Mouse (Mus musculus): ENCODE results near the gene Arhgap35. TPM values are rescaled to one million over a fixed set of nuclear protein-coding genes. Genes with fewer than 3 reads are reported as not detected.
A peak's percentile ranks its signal among the peaks of the same experiment; 100 is the strongest.

The Arhgap35 gene
- polyA plus RNA-seq, 1 experiment: 68.4 TPM

DNA sequence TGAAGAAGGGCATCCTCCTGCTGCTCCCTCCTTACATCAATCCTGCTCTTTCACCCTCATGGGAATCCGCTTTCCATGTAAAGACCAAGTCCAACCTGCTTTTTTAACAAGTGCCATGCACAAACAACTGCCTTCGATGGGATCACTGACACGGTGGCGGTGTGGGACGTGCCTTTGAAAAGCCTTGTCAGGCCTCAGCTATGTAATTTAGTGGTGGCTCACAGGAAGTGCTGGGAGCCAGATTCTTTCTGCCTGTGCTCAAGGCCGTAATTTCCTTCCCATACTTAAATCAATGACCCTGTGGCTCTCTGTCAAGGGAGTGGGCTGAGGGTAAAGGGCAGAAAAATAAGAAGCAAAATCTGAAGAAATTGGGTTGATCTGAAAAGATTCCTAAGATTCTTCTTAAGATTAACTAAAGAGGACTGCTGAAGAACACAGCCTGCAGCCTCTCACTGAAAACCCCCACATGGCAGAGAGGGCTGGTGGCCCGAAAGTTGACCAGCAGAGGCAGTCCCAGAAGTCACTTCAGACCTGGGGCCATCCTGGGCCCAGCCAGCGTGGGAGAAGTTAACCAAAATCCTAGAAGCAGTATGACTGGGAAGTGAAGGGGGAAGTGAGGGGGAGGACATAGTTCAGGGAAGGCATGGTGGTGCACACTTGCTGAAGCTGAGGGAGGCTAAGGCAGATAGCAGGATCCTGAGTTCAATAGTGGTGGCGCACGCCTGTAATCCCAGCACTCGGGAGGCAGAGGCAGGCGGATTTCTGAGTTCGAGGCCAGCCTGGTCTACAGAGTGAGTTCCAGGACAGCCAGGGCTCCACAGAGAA lies 33.3 kb downstream of the Arhgap35 start:
- TF ChIP-seq POLR2A (IDR thresholded peaks at IDR 0.05; ENCODE audit: low read depth, low read length) (no peak), CTCF (IDR thresholded peaks at IDR 0.05; ENCODE audit: borderline replicate concordance, insufficient read depth, low read length) (no peak)
- Histone ChIP-seq H3K4me1 (ENCODE audit: control insufficient read depth, insufficient read depth, low read length) (peaks cover 24% of the 10 kb centered on the region), H3K27ac (ENCODE audit: insufficient read depth, low read length) (peak overlapping the region; percentile 55), H3K4me3 (ENCODE audit: insufficient read depth, low read length) (no peak overlapping the region)

DNA sequence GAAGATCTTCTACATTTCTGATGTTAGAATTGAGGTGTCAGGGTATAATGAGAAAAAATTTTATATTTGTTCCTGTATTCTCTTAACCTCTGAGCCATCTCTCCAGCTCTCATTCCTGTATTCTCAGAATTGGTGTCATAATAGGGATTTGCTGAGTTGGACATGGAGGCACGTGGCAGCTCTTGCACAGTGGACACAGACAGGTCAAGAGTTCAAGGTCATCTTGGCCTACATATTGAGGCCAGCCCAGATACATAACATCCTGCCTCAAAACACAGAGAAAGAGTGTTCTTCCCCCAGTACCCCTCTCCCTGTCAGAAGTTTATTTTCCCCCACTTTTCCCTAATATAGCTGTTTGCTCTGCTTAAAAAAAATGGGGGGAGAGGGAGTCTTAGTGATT lies 38.1 kb downstream of the Arhgap35 start:
- Histone ChIP-seq H3K4me3 (ENCODE audit: insufficient read depth, low read length) (no peak overlapping the region), H3K4me1 (ENCODE audit: control insufficient read depth, insufficient read depth, low read length) (peaks cover 15% of the 10 kb centered on the region), H3K27ac (ENCODE audit: insufficient read depth, low read length) (no peak overlapping the region)
- no peak for TF ChIP-seq POLR2A (IDR thresholded peaks at IDR 0.05; ENCODE audit: low read depth, low read length)
- no peak for TF ChIP-seq CTCF (IDR thresholded peaks at IDR 0.05; ENCODE audit: borderline replicate concordance, insufficient read depth, low read length)

DNA sequence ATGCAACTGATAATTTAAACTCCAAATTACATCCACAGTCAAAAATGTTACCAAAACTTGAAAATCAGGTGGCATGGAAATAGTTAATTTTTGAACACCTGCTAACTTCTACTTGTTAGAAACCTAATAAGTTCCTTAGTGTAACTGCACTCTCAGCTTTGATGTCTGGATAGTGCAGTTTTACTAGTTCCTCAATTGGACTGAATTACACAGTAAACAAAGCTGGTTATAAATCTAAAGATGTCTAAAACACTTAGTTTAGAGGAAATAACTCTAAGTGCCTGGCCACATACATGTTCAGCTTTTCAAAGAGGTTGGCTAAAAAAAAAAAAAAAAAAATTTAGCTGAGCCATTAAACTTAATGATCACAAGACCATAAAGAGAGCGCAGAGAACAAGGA lies 43.6 kb downstream of the Arhgap35 start:
- TF ChIP-seq POLR2A (IDR thresholded peaks at IDR 0.05; ENCODE audit: low read depth, low read length): no peak
- no peak for TF ChIP-seq CTCF (IDR thresholded peaks at IDR 0.05; ENCODE audit: borderline replicate concordance, insufficient read depth, low read length)
- Histone ChIP-seq H3K4me1 (ENCODE audit: control insufficient read depth, insufficient read depth, low read length) (peaks cover 3% of the 10 kb centered on the region), H3K27ac (ENCODE audit: insufficient read depth, low read length) (no peak overlapping the region), H3K4me3 (ENCODE audit: insufficient read depth, low read length) (no peak overlapping the region)

GRCm38 (mm10) chr7:16570737-16571136 lies 44.1 kb downstream of the Arhgap35 start:
- no peak overlapping the region for H3K4me3 ChIP-seq (ENCODE audit: insufficient read depth, low read length)
- peaks cover 3% of the 10 kb centered on the region; the same call in 1 of the 2 replicates for H3K4me1 ChIP-seq (ENCODE audit: control insufficient read depth, insufficient read depth, low read length)
- H3K27ac ChIP-seq (ENCODE audit: insufficient read depth, low read length): no peak overlapping the region
- TF ChIP-seq CTCF (IDR thresholded peaks at IDR 0.05; ENCODE audit: borderline replicate concordance, insufficient read depth, low read length): no peak
- TF ChIP-seq POLR2A (IDR thresholded peaks at IDR 0.05; ENCODE audit: low read depth, low read length): no peak

- no peaks in the 10 kb centered on the region for H3K4me1 ChIP-seq (ENCODE audit: control insufficient read depth, insufficient read depth, low read length)
- no peak overlapping the region for H3K4me3 ChIP-seq (ENCODE audit: insufficient read depth, low read length)
- no peak overlapping the region for H3K27ac ChIP-seq (ENCODE audit: insufficient read depth, low read length)
- TF ChIP-seq CTCF (IDR thresholded peaks at IDR 0.05; ENCODE audit: borderline replicate concordance, insufficient read depth, low read length): no peak
- no peak for TF ChIP-seq POLR2A (IDR thresholded peaks at IDR 0.05; ENCODE audit: low read depth, low read length)
Observed at GRCm38 (mm10) chr7:16564491-16564890, 50.3 kb downstream of the Arhgap35 start.

DNA sequence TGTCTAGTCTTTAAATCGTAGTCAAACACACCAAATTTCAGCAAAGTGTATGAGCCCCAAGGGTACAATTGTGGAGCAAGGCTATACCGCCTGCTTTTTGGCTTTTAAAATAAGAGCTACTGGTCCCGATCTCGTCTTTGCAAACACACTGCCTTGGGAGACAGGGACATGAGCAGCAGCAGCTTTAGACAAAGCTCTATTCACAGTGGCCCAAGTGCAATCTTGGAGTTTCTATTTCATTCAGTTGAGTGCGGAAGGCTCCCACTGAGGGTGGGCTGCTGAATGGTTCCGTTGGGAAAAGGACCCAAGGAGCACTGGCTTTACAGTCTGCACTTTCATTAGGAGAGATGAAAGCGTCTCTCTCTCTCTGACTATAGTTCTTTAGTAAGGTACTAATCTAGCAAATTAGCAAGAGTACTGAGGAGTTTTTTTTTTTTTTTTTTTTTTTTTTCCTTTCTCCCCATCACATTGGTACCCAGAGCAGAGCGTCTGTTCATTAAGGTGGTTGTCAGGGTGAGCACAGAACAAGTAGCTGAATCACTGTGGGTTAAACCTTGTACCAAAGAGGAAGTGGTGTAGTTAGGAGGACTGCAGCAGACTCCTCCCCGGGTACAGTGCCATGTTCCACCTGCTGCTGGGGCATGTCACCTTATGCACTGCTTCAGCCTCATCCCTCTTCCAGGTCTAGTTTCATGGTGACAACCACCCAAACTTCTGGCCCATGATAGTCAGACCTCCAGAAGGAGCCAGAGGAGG lies 56.8 kb downstream of the Arhgap35 start:
- TF ChIP-seq CTCF (IDR thresholded peaks at IDR 0.05; ENCODE audit: borderline replicate concordance, insufficient read depth, low read length) (no peak), POLR2A (IDR thresholded peaks at IDR 0.05; ENCODE audit: low read depth, low read length) (no peak)
- peaks cover 6% of the 10 kb centered on the region for H3K4me1 ChIP-seq (ENCODE audit: control insufficient read depth, insufficient read depth, low read length)
- no peak overlapping the region for H3K4me3 ChIP-seq (ENCODE audit: insufficient read depth, low read length)
- no peak overlapping the region for H3K27ac ChIP-seq (ENCODE audit: insufficient read depth, low read length)

GRCm38 (mm10) chr7:16557251-16557650 lies 57.5 kb downstream of the Arhgap35 start:
- Histone ChIP-seq H3K27ac (ENCODE audit: insufficient read depth, low read length) (no peak overlapping the region), H3K4me1 (ENCODE audit: control insufficient read depth, insufficient read depth, low read length) (peaks cover 6% of the 10 kb centered on the region), H3K4me3 (ENCODE audit: insufficient read depth, low read length) (no peak overlapping the region)
- TF ChIP-seq CTCF (IDR thresholded peaks at IDR 0.05; ENCODE audit: borderline replicate concordance, insufficient read depth, low read length) (no peak), POLR2A (IDR thresholded peaks at IDR 0.05; ENCODE audit: low read depth, low read length) (no peak)

GRCm38 (mm10) chr7:16554215-16554614 lies 60.6 kb downstream of the Arhgap35 start:
- no peak overlapping the region for H3K27ac ChIP-seq (ENCODE audit: insufficient read depth, low read length)
- TF ChIP-seq CTCF (IDR thresholded peaks at IDR 0.05; ENCODE audit: borderline replicate concordance, insufficient read depth, low read length) (no peak), POLR2A (IDR thresholded peaks at IDR 0.05; ENCODE audit: low read depth, low read length) (no peak)
- H3K4me1 ChIP-seq (ENCODE audit: control insufficient read depth, insufficient read depth, low read length): peaks cover 6% of the 10 kb centered on the region
- H3K4me3 ChIP-seq (ENCODE audit: insufficient read depth, low read length): no peak overlapping the region

GRCm38 (mm10) chr7:16551581-16551980 lies 63.2 kb downstream of the Arhgap35 start:
- Histone ChIP-seq H3K4me3 (ENCODE audit: insufficient read depth, low read length) (no peak overlapping the region), H3K4me1 (ENCODE audit: control insufficient read depth, insufficient read depth, low read length) (peaks cover 4% of the 10 kb centered on the region), H3K27ac (ENCODE audit: insufficient read depth, low read length) (no peak overlapping the region)
- no peak for TF ChIP-seq POLR2A (IDR thresholded peaks at IDR 0.05; ENCODE audit: low read depth, low read length)
- TF ChIP-seq CTCF (IDR thresholded peaks at IDR 0.05; ENCODE audit: borderline replicate concordance, insufficient read depth, low read length): no peak

- H3K4me3 ChIP-seq (ENCODE audit: insufficient read depth, low read length): no peak overlapping the region
- no peaks in the 10 kb centered on the region for H3K4me1 ChIP-seq (ENCODE audit: control insufficient read depth, insufficient read depth, low read length)
- no peak overlapping the region for H3K27ac ChIP-seq (ENCODE audit: insufficient read depth, low read length)
- TF ChIP-seq POLR2A (IDR thresholded peaks at IDR 0.05; ENCODE audit: low read depth, low read length): no peak
- TF ChIP-seq CTCF (IDR thresholded peaks at IDR 0.05; ENCODE audit: borderline replicate concordance, insufficient read depth, low read length): no peak
Observed at GRCm38 (mm10) chr7:16549299-16549698, 65.5 kb downstream of the Arhgap35 start.

Measured in embryonic fibroblast, embryonic 13.5 days (primary cell).